Mouse (Mus musculus) brain, adult 2 months (tissue): ENCODE results near the gene Map3k14.

Experiments
- DNase-seq: peaks from one replicate; pipeline ENCODE4 v3.0.0; 2011; ENCODE audit warnings: low read depth, low spot score

The Map3k14 gene

GRCm38 (mm10) chr11:103210291-103210690 is 57.0 kb downstream of the Map3k14 start:
- no peak for DNase-seq

DNA sequence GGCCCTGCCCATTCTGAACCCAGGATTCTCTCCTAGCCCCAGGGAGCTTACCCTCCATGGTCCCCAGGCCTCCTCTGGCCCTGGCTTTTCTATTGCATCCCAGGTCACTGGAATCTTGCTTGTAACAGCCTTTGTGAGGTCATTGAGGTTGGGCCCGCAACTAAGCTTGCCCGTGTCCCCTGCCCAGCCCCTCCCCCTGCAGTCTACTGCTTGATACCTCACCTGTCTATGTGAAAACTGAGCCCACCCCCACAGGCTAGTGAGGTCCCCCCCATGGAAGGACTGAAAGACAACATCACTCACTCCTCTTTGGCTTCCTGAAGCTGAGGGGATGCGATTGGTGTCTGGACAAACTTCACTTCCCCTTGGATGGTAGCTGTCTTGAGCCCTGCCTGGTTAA is 58.8 kb downstream of the Map3k14 start, which contains the start of gene 1700023F06Rik:
1700023F06Rik (minus strand) TSS at position 101 of the 400 bp plus-strand sequence.
- DNase-seq: no peak

DNA sequence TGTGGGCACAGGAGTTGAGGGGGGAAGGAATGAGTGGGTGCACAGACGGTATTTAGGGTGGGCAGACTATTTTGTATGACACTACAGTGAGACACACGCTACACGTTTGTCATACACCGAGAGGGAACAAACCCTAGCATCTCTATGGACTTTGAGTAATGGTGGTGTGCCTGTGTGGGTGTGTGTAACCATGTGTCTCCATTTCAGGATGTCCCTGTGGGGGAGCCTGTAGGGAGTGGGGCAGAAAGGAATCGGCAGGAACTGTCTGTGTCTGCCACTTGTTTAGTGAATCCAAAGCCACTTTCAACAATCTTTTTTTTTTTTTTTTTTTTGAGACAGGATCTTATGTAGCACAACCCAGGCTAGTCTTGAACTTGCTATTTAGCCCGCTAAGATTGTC is 61.1 kb downstream of the Map3k14 start:
- peak; percentile 67 for DNase-seq

- DNase-seq: no peak
Observed at GRCm38 (mm10) chr11:103202376-103202775, 64.9 kb downstream of the Map3k14 start.

DNA sequence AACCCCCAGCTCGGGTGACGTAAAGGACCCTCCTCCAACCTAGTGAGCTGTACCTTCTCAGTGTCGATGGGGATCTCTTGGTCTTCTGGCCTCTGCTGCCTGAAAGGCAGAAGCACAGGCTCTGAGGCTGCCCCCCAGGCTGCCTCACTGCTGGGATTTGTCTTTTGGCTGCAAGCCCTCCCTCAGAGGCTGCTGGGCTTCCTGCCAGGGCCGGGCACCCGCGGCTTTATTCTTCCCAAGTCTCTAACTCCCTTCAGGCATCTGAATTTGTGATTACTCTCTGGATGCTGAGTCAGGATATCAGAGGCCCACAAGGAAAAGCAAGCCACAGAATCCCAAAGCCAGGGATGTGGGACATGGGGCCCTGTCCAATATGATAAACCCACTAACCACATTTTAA is 65.6 kb downstream of the Map3k14 start:
- DNase-seq: peak; percentile 83

- DNase-seq: peak; percentile 95
Observed at GRCm38 (mm10) chr11:103198911-103199803, 68.1 kb downstream of the Map3k14 start.

DNA sequence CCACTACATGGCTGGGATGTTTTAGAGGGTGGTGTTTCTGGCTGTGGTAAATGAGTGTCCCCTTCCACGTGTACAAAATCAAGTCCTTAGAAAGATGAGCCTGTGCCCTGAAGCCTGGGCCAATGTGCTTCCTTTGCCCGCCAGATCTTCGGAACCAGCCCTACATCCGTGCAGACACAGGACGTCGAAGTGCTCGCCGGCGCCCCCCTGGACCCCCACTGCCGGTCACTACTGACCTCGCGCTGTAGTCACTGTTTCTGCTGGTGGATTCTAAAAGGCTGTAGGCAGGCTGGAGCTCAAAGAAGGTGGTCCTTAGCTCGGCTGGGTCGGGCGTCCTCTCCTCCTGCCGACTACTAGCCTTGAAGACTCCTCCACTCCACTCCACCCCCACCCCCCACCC is 68.9 kb downstream of the Map3k14 start:
- DNase-seq: no peak

- DNase-seq: peak; percentile 85
Observed at GRCm38 (mm10) chr11:103197340-103197739, 69.9 kb downstream of the Map3k14 start.

DNA sequence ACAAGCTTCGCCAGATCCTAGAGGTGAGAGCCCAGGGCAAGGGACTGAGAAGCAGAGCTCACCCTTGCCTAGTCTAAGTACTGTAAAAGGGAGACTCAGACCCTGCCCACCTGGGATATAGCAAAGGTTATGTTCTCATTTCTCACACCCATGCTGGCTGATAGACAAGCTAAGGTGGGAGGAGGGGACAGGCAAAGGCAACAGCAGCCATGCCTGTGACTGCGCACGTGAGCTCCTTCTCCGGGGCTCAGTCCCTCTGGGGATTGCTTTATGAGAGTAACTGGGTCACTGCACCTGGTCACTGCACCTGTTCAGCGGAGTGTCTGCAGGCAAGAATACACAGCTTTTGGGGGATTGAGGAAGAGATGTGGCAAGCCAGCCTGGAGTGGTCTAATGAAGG is 71.6 kb downstream of the Map3k14 start:
- DNase-seq: peak; percentile 68

DNA sequence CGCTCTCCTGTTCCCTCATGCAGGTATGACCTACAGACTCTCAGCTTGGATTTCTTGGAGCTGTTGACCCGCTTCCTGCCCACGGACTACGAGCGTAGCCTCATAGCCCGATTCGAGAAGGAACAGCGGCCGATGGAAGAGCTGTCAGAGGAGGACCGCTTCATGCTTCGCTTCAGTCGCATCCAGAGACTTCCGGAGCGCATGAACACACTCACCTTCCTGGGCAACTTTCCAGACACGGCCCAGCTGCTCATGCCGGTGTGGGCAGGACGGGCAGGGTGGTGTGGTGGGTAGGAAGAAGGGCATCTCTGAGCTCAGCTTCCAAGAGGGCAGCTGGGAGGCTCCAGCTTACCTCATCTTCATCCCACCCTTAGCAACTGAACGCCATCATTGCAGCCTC is 72.0 kb downstream of the Map3k14 start:
- DNase-seq: peak; percentile 64

GRCm38 (mm10) chr11:103193825-103194168 is 73.5 kb downstream of the Map3k14 start:
- no peak for DNase-seq

GRCm38 (mm10) chr11:103192956-103193824 is 74.1 kb downstream of the Map3k14 start:
- DNase-seq: peak; percentile 93

DNA sequence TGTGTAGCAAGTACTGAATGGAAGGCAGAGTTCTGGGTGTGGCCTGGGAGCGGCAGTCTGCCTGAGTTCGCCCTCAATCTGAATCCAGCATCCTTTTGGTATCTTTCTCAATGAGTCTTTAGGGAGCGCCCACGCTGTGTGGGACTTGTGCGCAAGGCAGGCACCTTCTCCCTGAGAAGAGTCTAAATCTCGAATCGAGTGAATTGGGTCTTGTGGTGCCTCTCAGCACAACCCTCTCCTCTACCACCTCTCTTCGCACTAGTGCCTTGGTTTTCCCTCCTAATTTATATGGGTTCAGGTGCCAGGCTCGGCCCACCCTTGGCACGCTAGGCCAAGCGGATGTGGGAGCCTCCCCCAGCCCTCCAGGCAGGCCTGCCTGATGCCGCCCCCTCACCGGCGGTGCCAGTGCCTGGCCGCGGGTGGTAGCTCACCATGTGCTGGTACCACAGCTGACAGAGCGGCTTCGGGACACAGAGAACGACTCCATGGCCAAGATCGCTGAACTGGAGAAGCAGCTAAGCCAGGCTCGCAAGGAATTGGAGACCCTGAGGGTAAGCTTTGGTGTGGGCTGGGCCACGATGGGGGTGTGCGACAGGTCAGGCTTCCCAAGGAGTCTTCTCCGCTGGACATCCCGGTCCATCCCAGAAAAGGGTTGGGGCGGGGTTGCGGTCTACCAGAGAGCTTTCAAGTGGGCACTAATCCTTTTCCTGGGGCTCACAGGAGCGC is 74.9 kb downstream of the Map3k14 start:
- DNase-seq: peak; percentile 90

DNA sequence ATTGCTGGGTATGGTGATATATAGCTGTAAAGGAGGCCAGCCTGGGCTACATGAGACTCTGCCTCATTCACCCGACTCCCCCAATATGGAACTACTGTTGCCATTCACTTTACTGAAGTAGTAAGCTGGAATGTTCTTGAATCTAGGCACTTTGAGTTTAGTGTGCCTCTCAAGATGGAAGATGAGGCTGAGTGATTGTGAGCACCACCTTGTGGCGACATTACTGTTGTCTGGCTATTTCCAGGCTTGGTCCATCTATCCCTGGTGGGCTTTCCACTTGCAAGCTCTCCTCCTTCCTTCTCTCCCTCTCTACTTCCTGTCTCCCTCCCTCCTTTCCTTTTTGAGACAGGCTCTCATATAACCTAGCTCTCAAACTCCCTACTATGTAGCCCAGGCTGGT is 82.4 kb downstream of the Map3k14 start:
- peak; percentile 80 for DNase-seq

- no peak for DNase-seq
Observed at GRCm38 (mm10) chr11:103181911-103182310, 85.4 kb downstream of the Map3k14 start.

DNA sequence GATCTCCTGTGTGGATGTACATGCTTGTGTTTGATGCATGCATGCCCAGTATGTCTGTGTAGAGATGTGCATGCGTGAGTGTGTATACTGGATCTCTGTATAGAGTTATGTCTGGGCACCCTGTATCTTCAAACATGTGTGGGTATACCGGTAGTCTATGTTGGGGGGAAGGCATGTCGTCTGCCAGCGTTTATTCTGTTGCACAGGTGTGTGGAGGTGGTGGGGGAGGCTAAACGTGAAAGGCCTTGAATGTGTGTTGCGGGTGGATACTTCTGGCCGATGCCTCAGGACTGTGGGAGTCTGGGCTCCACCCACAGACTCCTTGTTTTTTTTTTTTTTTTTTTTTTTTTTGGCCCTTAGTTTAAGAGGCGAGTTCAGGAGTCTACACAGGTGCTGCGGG is 85.9 kb downstream of the Map3k14 start:
- no peak for DNase-seq

- no peak for DNase-seq
Observed at GRCm38 (mm10) chr11:103180426-103180825, 86.8 kb downstream of the Map3k14 start.

GRCm38 (mm10) chr11:103178748-103179147 is 88.5 kb downstream of the Map3k14 start:
- no peak for DNase-seq

- no peak for DNase-seq
Observed at GRCm38 (mm10) chr11:103177815-103178485, 89.3 kb downstream of the Map3k14 start.

GRCm38 (mm10) chr11:103177216-103177615 is 90.1 kb downstream of the Map3k14 start:
- DNase-seq: no peak

GRCm38 (mm10) chr11:103176510-103176909 is 90.8 kb downstream of the Map3k14 start:
- no peak for DNase-seq
